Mouse (Mus musculus): ENCODE data around the gene Ccdc78. TPM values are rescaled to one million over a fixed set of nuclear protein-coding genes. Genes with fewer than 3 reads are reported as not detected.

Ccdc78 gene
- polyA plus RNA-seq, 1 experiment = 1.6 TPM

DNA sequence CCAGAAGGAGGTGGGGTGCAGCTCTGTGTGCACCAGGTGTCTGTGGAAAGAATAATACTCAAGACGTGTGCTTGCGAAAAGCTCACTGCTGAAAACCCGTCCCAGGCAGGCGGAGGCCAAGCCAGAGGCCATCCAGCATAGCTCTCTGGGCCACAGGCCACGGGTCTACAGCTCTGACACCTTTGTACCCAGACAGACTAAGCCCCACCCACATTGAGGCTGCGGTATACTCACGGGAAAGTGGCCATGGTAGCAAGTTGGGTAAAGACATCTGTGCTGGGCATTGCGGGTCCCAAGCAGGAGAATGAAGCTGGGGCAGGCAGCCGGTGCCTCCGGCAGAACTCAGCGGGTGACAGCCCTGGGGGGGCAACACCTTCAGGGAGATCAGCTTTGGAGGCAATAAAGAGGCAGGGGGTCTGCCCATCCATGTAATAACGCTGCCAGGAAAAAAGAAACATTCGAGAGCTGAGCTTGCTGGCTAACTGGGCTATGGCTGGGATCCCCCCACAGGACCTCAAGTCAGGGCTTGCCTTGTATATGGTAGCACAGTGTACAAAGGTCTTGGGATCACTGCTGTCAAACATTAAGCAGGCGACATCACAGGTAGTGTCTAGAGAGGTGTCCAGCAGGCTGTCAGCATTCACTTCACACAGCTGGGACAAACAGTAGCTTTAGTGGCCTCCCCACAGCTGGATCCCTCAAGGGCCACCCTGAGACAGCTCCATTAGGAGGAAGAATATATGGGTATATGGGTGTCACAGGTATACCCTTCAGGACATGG lies 53.3 kb downstream of the Ccdc78 start:
- H3K27me3 ChIP-seq (ENCODE audit: control insufficient read depth, insufficient read depth, low read length) = no peaks in the 10 kb centered on the region
- no peak overlapping the region for H3K4me3 ChIP-seq (ENCODE audit: control insufficient read depth, low read depth, low read length)
- H3K27ac ChIP-seq (ENCODE audit: control insufficient read depth, insufficient read depth, low read depth, low read length) = no peak overlapping the region
- H3K36me3 ChIP-seq (ENCODE audit: control insufficient read depth, insufficient read depth, low read length) = no peaks in the 10 kb centered on the region
- no peak for TF ChIP-seq CTCF (IDR thresholded peaks at IDR 0.05; ENCODE audit: control insufficient read depth, insufficient read depth, insufficient replicate concordance, low read depth, low read length)
- no peak for TF ChIP-seq POLR2A (IDR thresholded peaks at IDR 0.05; ENCODE audit: control insufficient read depth, low read depth, low read length)
- H3K4me1 ChIP-seq (ENCODE audit: control insufficient read depth, insufficient read depth, low read length) = peaks cover 19% of the 10 kb centered on the region

Other genes starting within 250 kb of the Ccdc78 start
- gene Sox8, start 215.9 kb upstream of the Ccdc78 start, polyA plus RNA-seq (2012; rRNA removed) = 6.7 and 8.2 TPM in 2 replicates
- gene Lmf1, start 207.5 kb upstream of the Ccdc78 start, polyA plus RNA-seq (2012; rRNA removed) = 87.6 and 93.5 TPM in 2 replicates
- gene Gng13, start 69.4 kb upstream of the Ccdc78 start, polyA plus RNA-seq (2012; rRNA removed) = 0.44 and 0.84 TPM in 2 replicates
- gene Chtf18, start 59.2 kb upstream of the Ccdc78 start, polyA plus RNA-seq (2012; rRNA removed) = 16.1 and 18.9 TPM in 2 replicates
- gene Rpusd1, start 58.9 kb upstream of the Ccdc78 start, polyA plus RNA-seq (2012; rRNA removed) = 8.3 and 9.8 TPM in 2 replicates
- 0.65 and 1.0 TPM in 2 replicates for gene Mslnl, start 50.5 kb upstream of the Ccdc78 start, polyA plus RNA-seq (2012; rRNA removed)
- gene Msln, start 32.2 kb upstream of the Ccdc78 start, polyA plus RNA-seq (2012; rRNA removed) = 0.63 and 0.82 TPM in 2 replicates
- 17.9 and 20.3 TPM in 2 replicates for gene Narfl, start 12.8 kb upstream of the Ccdc78 start, polyA plus RNA-seq (2012; rRNA removed)
- gene Haghl, start 907 bp upstream of the Ccdc78 start, polyA plus RNA-seq (2012; rRNA removed) = 81.1 and 83.4 TPM in 2 replicates
- 49.8 and 55.5 TPM in 2 replicates for gene Fam173a, start 6.3 kb downstream of the Ccdc78 start, polyA plus RNA-seq (2012; rRNA removed)
- not detected in 2 replicates for gene AC134908.4, start 9.1 kb downstream of the Ccdc78 start, polyA plus RNA-seq (2012; rRNA removed)
- gene Metrn, start 10.6 kb downstream of the Ccdc78 start, polyA plus RNA-seq (2012; rRNA removed) = 19.4 and 21.1 TPM in 2 replicates
- gene Fbxl16, start 22.5 kb downstream of the Ccdc78 start, polyA plus RNA-seq (2012; rRNA removed) = 6.2 and 7.1 TPM in 2 replicates
- gene Wdr24, start 37.0 kb downstream of the Ccdc78 start, polyA plus RNA-seq (2012; rRNA removed) = 35.8 and 36.0 TPM in 2 replicates
- gene Jmjd8, start 42.3 kb downstream of the Ccdc78 start, polyA plus RNA-seq (2012; rRNA removed) = 16.4 and 18.6 TPM in 2 replicates
- 81.1 and 82.0 TPM in 2 replicates for gene Stub1, start 46.8 kb downstream of the Ccdc78 start, polyA plus RNA-seq (2012; rRNA removed)
- gene Rhbdl1, start 50.7 kb downstream of the Ccdc78 start, polyA plus RNA-seq (2012; rRNA removed) = 2.1 and 2.7 TPM in 2 replicates
- gene Gm20683, start 55.2 kb downstream of the Ccdc78 start, polyA plus RNA-seq (2012; rRNA removed) = 9.0 and 11.2 TPM in 2 replicates
- gene Rhot2, start 58.3 kb downstream of the Ccdc78 start, polyA plus RNA-seq (2012; rRNA removed) = 37.5 and 38.7 TPM in 2 replicates
- 49.9 and 54.9 TPM in 2 replicates for gene Wdr90, start 74.9 kb downstream of the Ccdc78 start, polyA plus RNA-seq (2012; rRNA removed)
- gene Mcrip2, start 82.2 kb downstream of the Ccdc78 start, polyA plus RNA-seq (2012; rRNA removed) = 28.2 and 28.8 TPM in 2 replicates
- gene Mettl26, start 88.5 kb downstream of the Ccdc78 start, polyA plus RNA-seq (2012; rRNA removed) = 49.8 and 56.2 TPM in 2 replicates
- gene Wfikkn1, start 94.3 kb downstream of the Ccdc78 start, polyA plus RNA-seq (2012; rRNA removed) = 0.96 and 0.98 TPM in 2 replicates
- 30.2 and 31.9 TPM in 2 replicates for gene Rab40c, start 133.1 kb downstream of the Ccdc78 start, polyA plus RNA-seq (2012; rRNA removed)
- gene Pigq, start 158.4 kb downstream of the Ccdc78 start, polyA plus RNA-seq (2012; rRNA removed) = 21.4 and 24.4 TPM in 2 replicates
- gene Nhlrc4, start 158.4 kb downstream of the Ccdc78 start, polyA plus RNA-seq (2012; rRNA removed) = 0.40 and 0.69 TPM in 2 replicates
- gene A930017K11Rik, start 166.0 kb downstream of the Ccdc78 start, polyA plus RNA-seq (2012; rRNA removed) = 0.10 and 0.20 TPM in 2 replicates
- 20.1 and 22.1 TPM in 2 replicates for gene Capn15, start 199.2 kb downstream of the Ccdc78 start, polyA plus RNA-seq (2012; rRNA removed)

All from testis, adult 2 months (tissue).